Mouse (Mus musculus): ENCODE measurements around the gene Hcrtr2.

- TF ChIP-seq MAFK (IDR thresholded peaks at IDR 0.05; ENCODE audit: insufficient read depth, low read depth, low read length): no peak
- TF ChIP-seq HCFC1 (IDR thresholded peaks at IDR 0.05; ENCODE audit: borderline replicate concordance, insufficient read depth, low read length): no peak
Measured at GRCm38 (mm10) chr9:76331081-76331480, 7.4 kb upstream of the Hcrtr2 start.

All from ES-E14 (cell line).